Mouse (Mus musculus): Measurements from ENCODE around the gene Zfp598. TPM values are rescaled to one million over a fixed set of nuclear protein-coding genes. Genes with fewer than 3 reads are reported as not detected.
A peak's percentile ranks its signal among the peaks of the same experiment; 100 is the strongest.
"Not testable (repeated sequence)": the region's sequence is repeated elsewhere in the genome, so short reads cannot be mapped to it uniquely, and the experiment has no call there.

The Zfp598 gene
- total and polyA plus RNA-seq, 2 experiments from 2014 or later: 14.6 to 47.0 TPM

DNA sequence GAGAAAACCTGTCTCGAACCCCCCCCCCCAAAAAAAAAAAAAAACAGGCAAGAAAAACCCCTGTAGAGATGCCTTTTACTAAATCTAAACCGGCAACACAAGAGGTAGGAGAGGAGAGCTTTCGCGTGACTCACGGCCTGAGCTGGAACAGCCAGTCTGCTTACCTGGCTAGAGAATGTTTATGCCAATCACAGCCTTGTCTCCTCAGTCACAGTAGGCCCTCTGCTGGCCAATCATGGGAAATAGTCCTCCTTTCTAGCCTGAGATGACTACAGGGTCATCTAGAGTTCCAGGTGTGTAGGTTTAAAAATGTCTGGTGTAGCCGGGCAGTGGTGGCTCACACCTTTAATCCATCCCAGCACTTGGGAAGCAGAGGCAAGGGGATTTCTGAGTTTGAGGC is 2.1 kb upstream of the Zfp598 start:
- no peak overlapping the region for H3K9ac ChIP-seq (replicated peaks; ENCODE audit: low read length)
- TF ChIP-seq CTCF (IDR thresholded peaks at IDR 0.05; ENCODE audit: low read depth): peak; percentile 80
- no peaks in the 10 kb centered on the region for H3K36me3 ChIP-seq (ENCODE audit: insufficient read depth, low read length)
- H3K27me3 ChIP-seq (ENCODE audit: insufficient read depth, low read length): no peaks in the 10 kb centered on the region
- no peak overlapping the region for H3K27ac ChIP-seq
- no peaks in the 10 kb centered on the region for H3K9me3 ChIP-seq (ENCODE audit: low read length)
- H3K4me1 ChIP-seq (ENCODE audit: insufficient read depth, low read length): peaks cover 14% of the 10 kb centered on the region
- DNase-seq (ENCODE audit: low spot score) (peak; percentile 72), ATAC-seq (no peak)
- no peak overlapping the region for H3K4me2 ChIP-seq (ENCODE audit: low read depth, low read length)
- 24% methylated on average over 6 of the region's 6 CpGs for WGBS
- H3K4me3 ChIP-seq (ENCODE audit: low read length): no peak overlapping the region

DNA sequence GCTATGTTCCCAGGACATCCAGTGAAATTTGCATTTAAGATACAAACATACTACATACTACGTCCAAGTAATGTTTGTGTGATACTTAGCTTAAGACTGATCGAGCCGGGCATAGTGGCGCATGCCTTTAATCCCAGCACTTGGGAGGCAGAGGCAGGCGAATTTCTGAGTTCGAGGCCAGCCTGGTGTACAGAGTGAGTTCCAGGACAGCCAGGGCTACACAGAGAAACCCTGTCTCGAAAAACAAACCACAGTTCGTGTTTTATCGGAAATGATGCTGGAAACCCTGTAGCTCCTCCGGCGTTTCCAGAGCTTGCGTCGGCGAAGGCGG is 308 bp upstream of the Zfp598 start:
- H3K27me3 ChIP-seq (ENCODE audit: insufficient read depth, low read length); H3K36me3 ChIP-seq (ENCODE audit: insufficient read depth, low read length); DNase-seq (ENCODE audit: low spot score); H3K9me3 ChIP-seq (ENCODE audit: low read length): not testable (repeated sequence)
- Histone ChIP-seq H3K4me2 (ENCODE audit: low read depth, low read length) (peak overlapping the region; percentile 67), H3K9ac (replicated peaks; ENCODE audit: low read length) (peak overlapping the region; percentile 97), H3K27ac (peak overlapping the region; percentile 92), H3K4me3 (ENCODE audit: low read length) (peak overlapping the region; percentile 88), H3K4me1 (ENCODE audit: insufficient read depth, low read length) (peaks cover 14% of the 10 kb centered on the region)
- peak; percentile 38 for ATAC-seq
- WGBS: 12% methylated on average over 15 of the region's 15 CpGs

DNA sequence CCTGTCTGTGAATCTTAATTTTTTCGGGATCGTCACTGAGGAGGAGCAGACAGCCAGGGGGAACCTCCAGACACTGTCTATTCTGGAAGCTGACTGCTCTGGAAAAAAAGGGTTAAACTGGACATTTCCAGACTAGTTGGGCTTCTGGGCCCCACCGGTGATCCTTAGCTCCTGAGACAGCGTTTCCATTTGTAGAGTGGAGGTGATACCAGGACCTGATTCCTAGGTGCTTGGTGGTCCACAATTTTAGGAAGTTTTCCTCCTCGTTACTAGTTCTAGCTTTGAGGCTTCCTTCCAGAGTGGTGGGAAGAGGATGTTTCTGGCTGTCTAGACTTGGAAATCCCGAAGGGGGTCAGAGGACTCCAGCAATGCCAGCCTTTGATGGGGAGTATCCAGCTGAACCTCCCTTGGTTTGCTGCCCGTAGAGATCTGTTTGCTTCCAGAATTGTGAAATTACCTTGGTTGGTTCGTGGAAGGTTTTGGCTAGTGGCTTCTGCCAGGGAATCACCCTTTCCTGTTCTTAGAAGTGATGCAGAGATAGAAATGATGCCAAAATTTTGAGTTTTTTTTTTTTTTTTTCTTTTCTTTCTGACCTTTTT is 858 bp downstream of the Zfp598 start:
- 11% methylated on average over 8 of the region's 8 CpGs for WGBS
- no peaks in the 10 kb centered on the region for H3K36me3 ChIP-seq (ENCODE audit: insufficient read depth, low read length)
- H3K9me3 ChIP-seq (ENCODE audit: low read length): no peaks in the 10 kb centered on the region
- peak overlapping the region; percentile 97 for H3K9ac ChIP-seq (replicated peaks; ENCODE audit: low read length)
- peak overlapping the region; percentile 88 for H3K4me3 ChIP-seq (ENCODE audit: low read length)
- H3K4me1 ChIP-seq (ENCODE audit: insufficient read depth, low read length): peaks cover 14% of the 10 kb centered on the region
- TF ChIP-seq CTCF (IDR thresholded peaks at IDR 0.05; ENCODE audit: low read depth): no peak
- peak; percentile 15 for DNase-seq (ENCODE audit: low spot score)
- peak overlapping the region; percentile 67 for H3K4me2 ChIP-seq (ENCODE audit: low read depth, low read length)
- H3K27me3 ChIP-seq (ENCODE audit: insufficient read depth, low read length): no peaks in the 10 kb centered on the region
- no peak for ATAC-seq
- H3K27ac ChIP-seq: peak overlapping the region; percentile 92

DNA sequence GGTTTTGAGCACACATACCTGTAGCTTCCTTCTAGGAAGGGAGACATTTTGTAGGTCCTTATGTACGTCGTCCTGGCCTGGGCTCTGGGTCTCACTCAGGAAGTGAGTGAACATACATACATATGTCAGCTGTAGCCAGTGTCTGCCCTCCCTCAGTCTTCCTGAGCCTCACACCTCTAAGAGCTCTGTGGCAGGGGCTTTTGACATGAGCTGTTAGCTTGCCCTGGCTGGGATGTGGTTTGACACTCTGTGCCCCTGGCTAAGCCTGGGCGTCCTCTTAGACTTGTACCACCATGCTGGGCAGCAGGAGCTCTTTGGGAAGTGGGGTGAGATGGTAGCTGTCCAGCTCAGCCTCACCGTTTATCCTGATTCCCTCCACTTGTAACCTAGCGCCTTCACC is 1.9 kb downstream of the Zfp598 start:
- Histone ChIP-seq H3K27me3 (ENCODE audit: insufficient read depth, low read length) (no peaks in the 10 kb centered on the region), H3K36me3 (ENCODE audit: insufficient read depth, low read length) (no peaks in the 10 kb centered on the region), H3K9ac (replicated peaks; ENCODE audit: low read length) (peak overlapping the region; percentile 15; the same call in 1 of the 2 replicates), H3K4me1 (ENCODE audit: insufficient read depth, low read length) (peaks cover 14% of the 10 kb centered on the region), H3K27ac (no peak overlapping the region), H3K4me2 (ENCODE audit: low read depth, low read length) (peak overlapping the region; percentile 67), H3K9me3 (ENCODE audit: low read length) (no peaks in the 10 kb centered on the region), H3K4me3 (ENCODE audit: low read length) (no peak overlapping the region)
- TF ChIP-seq CTCF (IDR thresholded peaks at IDR 0.05; ENCODE audit: low read depth): no peak
- WGBS: 68% methylated on average over 5 of the region's 5 CpGs
- ATAC-seq (no peak), DNase-seq (ENCODE audit: low spot score) (no peak)

DNA sequence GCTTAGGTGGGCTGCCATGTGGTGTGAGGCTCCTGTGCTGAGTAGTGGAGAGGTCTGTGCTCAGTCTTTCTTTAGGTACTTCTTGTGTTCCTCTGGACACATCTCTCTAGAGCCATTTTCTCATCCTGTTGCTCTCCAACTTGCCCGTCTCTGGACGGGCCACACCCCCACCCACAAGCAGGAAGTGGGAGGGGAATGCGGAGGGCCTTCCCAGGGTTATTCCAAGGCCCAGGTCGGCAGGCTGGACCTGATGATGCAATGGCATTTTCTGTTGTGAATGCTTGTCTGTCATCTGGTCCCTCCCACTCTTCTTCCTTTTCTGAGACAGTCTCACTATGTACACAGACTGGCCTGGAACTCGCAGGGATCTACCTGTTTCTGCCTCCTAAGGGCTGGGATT is 2.7 kb downstream of the Zfp598 start:
- no peak overlapping the region for H3K4me3 ChIP-seq (ENCODE audit: low read length)
- H3K27ac ChIP-seq: no peak overlapping the region
- 0 out of 2 replicates have a peak overlapping the region, but pooled peaks have one; percentile 8 for H3K4me2 ChIP-seq (ENCODE audit: low read depth, low read length)
- no peak for DNase-seq (ENCODE audit: low spot score)
- peaks cover 14% of the 10 kb centered on the region for H3K4me1 ChIP-seq (ENCODE audit: insufficient read depth, low read length)
- ATAC-seq: no peak
- no peak for TF ChIP-seq CTCF (IDR thresholded peaks at IDR 0.05; ENCODE audit: low read depth)
- H3K9ac ChIP-seq (replicated peaks; ENCODE audit: low read length): peak overlapping the region; percentile 15; the same call in 1 of the 2 replicates
- H3K36me3 ChIP-seq (ENCODE audit: insufficient read depth, low read length): peaks cover 7% of the 10 kb centered on the region; the same call in 1 of the 2 replicates
- H3K9me3 ChIP-seq (ENCODE audit: low read length): no peaks in the 10 kb centered on the region
- WGBS: 39% methylated on average over 5 of the region's 5 CpGs
- H3K27me3 ChIP-seq (ENCODE audit: insufficient read depth, low read length): no peaks in the 10 kb centered on the region

DNA sequence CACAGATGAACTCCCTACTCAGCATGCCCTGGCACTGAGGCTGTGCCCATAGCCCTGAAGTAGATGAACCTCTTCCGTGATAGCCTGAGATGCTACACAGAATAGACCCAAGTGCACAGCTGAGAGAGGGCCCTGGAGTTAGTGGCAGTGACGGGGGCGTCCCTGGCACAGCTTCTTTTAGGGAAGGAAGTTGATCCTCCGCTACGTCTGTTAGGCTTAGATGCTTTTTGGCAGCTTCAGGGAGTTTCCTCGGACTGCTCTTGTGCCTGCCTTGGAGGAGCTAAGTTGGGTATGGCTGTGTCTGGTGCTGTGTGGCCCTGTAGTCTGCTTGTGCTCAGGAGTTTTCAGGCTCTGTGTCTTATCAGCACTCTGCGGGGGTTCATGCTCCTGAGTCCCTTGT is 4.8 kb downstream of the Zfp598 start:
- no peak for TF ChIP-seq CTCF (IDR thresholded peaks at IDR 0.05; ENCODE audit: low read depth)
- no peak overlapping the region for H3K4me2 ChIP-seq (ENCODE audit: low read depth, low read length)
- H3K9me3 ChIP-seq (ENCODE audit: low read length): no peaks in the 10 kb centered on the region
- ATAC-seq (no peak), DNase-seq (ENCODE audit: low spot score) (no peak)
- H3K27ac ChIP-seq: no peak overlapping the region
- no peaks in the 10 kb centered on the region for H3K27me3 ChIP-seq (ENCODE audit: insufficient read depth, low read length)
- H3K4me1 ChIP-seq (ENCODE audit: insufficient read depth, low read length): peaks cover 14% of the 10 kb centered on the region
- no peak overlapping the region for H3K9ac ChIP-seq (replicated peaks; ENCODE audit: low read length)
- no peak overlapping the region for H3K4me3 ChIP-seq (ENCODE audit: low read length)
- H3K36me3 ChIP-seq (ENCODE audit: insufficient read depth, low read length): peaks cover 28% of the 10 kb centered on the region
- WGBS: 79% methylated on average over 7 of the region's 7 CpGs

DNA sequence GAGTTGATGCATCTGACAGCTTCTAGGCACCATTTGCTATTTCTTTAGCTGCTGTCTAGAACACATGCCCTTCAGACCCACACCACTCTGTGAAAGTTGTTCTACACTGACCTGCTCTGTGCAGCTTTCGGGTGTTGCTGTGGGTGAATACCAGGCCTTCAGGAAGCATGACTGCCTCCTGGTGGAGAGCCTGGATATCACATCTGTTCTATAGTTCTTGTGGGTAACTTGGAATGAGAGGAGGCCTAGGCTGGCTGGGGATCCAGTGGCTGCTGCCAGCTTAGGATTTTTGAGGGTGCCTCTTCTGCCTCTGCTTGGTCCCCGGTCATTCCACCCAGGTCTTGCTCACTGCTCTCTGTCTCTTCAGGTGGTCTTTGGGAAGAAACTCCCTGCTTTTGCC is 6.7 kb downstream of the Zfp598 start:
- Histone ChIP-seq H3K27me3 (ENCODE audit: insufficient read depth, low read length) (no peaks in the 10 kb centered on the region), H3K4me3 (ENCODE audit: low read length) (no peak overlapping the region), H3K4me2 (ENCODE audit: low read depth, low read length) (no peak overlapping the region), H3K9me3 (ENCODE audit: low read length) (no peaks in the 10 kb centered on the region), H3K27ac (no peak overlapping the region), H3K36me3 (ENCODE audit: insufficient read depth, low read length) (peaks cover 45% of the 10 kb centered on the region), H3K9ac (replicated peaks; ENCODE audit: low read length) (no peak overlapping the region), H3K4me1 (ENCODE audit: insufficient read depth, low read length) (peaks cover 6% of the 10 kb centered on the region)
- TF ChIP-seq CTCF (IDR thresholded peaks at IDR 0.05; ENCODE audit: low read depth): peak; percentile 85
- DNase-seq (ENCODE audit: low spot score): peak; percentile 78
- peak; percentile 48 for ATAC-seq
- WGBS: 52% methylated on average over 2 of the region's 2 CpGs
